Comparison of ENCODE assay signal across 8 mouse cellular contexts in the genomic region with DNA sequence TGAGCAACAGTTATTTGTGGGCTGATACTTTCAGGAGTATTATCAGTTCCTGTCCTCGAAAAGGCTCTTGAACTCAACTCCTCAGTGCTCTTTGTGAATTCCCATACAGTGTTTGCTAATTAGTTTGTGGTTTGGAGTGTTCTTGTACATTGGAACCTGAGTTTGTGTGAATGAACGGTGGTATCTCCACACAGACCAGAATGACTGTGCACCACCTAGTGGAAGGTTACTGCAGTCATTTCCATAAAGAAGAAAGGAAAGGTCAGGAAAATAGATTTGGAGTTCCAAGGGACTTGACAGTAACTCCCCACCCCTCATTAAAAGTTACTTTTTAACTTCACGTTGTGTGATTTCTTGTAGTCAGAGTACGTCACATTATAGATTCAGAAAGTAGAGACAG.
A peak's percentile ranks its signal among the peaks of the same experiment; 100 is the strongest.
DNase-seq lines count a peak whose midpoint lies in the region; ATAC-seq lines count a peak whose summit lies in the region.

No protein-coding gene starts in this region.

- WGBS in midbrain, embryonic 15.5 days = 80% methylated on average over 4 of the region's 4 CpGs

- no peak overlapping the region for H3K27ac ChIP-seq in midbrain, embryonic 15.5 days

- H3K36me3 ChIP-seq in midbrain, embryonic 15.5 days (replicated peaks) = no peaks in the 10 kb centered on the region

- no peaks in the 10 kb centered on the region for H3K4me1 ChIP-seq in midbrain, embryonic 15.5 days

- no peak overlapping the region for H3K9ac ChIP-seq in midbrain, embryonic 15.5 days

- no peak overlapping the region for H3K4me2 ChIP-seq in midbrain, embryonic 15.5 days

- ATAC-seq in common myeloid progenitor, adult 5-6 weeks (replicated peaks; ENCODE audit: low read depth, poor library complexity, severe bottlenecking) = 0 out of 2 replicates have a peak, but pooled peaks have one; percentile 56
- no peak for ATAC-seq in megakaryocyte-erythroid progenitor cell, adult 5-6 weeks (replicated peaks; ENCODE audit: low FRiP score, low TSS enrichment, poor library complexity, severe bottlenecking)
- ATAC-seq in midbrain, embryonic 15.5 days (replicated peaks) = no peak

- no peaks in the 10 kb centered on the region for H3K27me3 ChIP-seq in midbrain, embryonic 15.5 days (replicated peaks)

- no peaks in the 10 kb centered on the region for H3K9me3 ChIP-seq in midbrain, embryonic 15.5 days

- no peak overlapping the region for H3K4me3 ChIP-seq in midbrain, embryonic 15.5 days

- DNase-seq in adrenal gland, postnatal 10 days = peak; percentile 26
- DNase-seq in adrenal gland, adult 8-10 months = no peak
- peak; percentile 33 for DNase-seq in layer of hippocampus, adult 11-12 months (ENCODE audit: low spot score)
- DNase-seq in layer of hippocampus, postnatal 36 days = no peak
- DNase-seq in 416B (ENCODE audit: low read depth) = peak; percentile 3

Comparison
In these comparisons a context has a peak if more than half of its experiments do, and no peak if none do; other contexts are left out.
1. DNase-seq: peak in adrenal gland, postnatal 10 days (single experiment), layer of hippocampus, adult 11-12 months (single experiment) and 416B (single experiment); none in adrenal gland, adult 8-10 months (single experiment) and layer of hippocampus, postnatal 36 days (0 of 2).